10 mouse cellular contexts compared by ENCODE assay signal in genomic region chr9:39603333-39603845, GRCm38 (mm10). TPM values are rescaled to one million over a fixed set of nuclear protein-coding genes. Genes with fewer than 3 reads are reported as not detected.
DNase-seq lines count a peak whose midpoint lies in the region; ATAC-seq lines count a peak whose summit lies in the region.
"Had no signal": no experiment of that assay in that cellular context is flagged by ENCODE, and none has a peak within 500 bp of the region (broad histone marks: within the 10 kb centered on the region; RNA-seq: fewer than 3 reads in every experiment).

No protein-coding gene starts in this region.

- no peak for DNase-seq in heart, postnatal 25 days (ENCODE audit: low spot score)
- DNase-seq in R1 (ENCODE audit: low read depth, low spot score), result peak; percentile 13
- DNase-seq in forebrain, embryonic 10.5 days (ENCODE audit: extremely low spot score, low spot score), result peak; percentile 29
- no peak for DNase-seq in spleen, postnatal 14 days (ENCODE audit: low spot score in 2 of 2)
- no peak for DNase-seq in urinary bladder, postnatal 10 days (ENCODE audit: low spot score)

- WGBS in heart, embryonic 12.5 days, result 1% methylated on average over 9 of the region's 9 CpGs
- WGBS in forebrain, embryonic 10.5 days, result 0% methylated on average over 9 of the region's 9 CpGs
- under 1% methylated on average over 9 of the region's 9 CpGs for WGBS in intestine, embryonic 15.5 days
- 0% methylated on average over 9 of the region's 9 CpGs for WGBS in neural tube, embryonic 12.5 days

- no peaks in the 10 kb centered on the region for H3K9me3 ChIP-seq in heart, embryonic 12.5 days (replicated peaks)
- H3K9me3 ChIP-seq in forebrain, embryonic 10.5 days, result no peaks in the 10 kb centered on the region
- H3K9me3 ChIP-seq in intestine, embryonic 15.5 days, result no peaks in the 10 kb centered on the region
- no peaks in the 10 kb centered on the region for H3K9me3 ChIP-seq in neural tube, embryonic 12.5 days

- intact Hi-C loops in heart, postnatal 25 days (cut with DNase I), result no loop called here

- H3K27ac ChIP-seq in heart, embryonic 12.5 days (ENCODE audit: poor library complexity, severe bottlenecking), result no peak overlapping the region
- no peak overlapping the region for H3K27ac ChIP-seq in forebrain, embryonic 10.5 days
- H3K27ac ChIP-seq in intestine, embryonic 15.5 days, result no peak overlapping the region
- H3K27ac ChIP-seq in neural tube, embryonic 12.5 days, result no peak overlapping the region

- peak overlapping the region; percentile 53 for H3K4me3 ChIP-seq in heart, embryonic 12.5 days
- peak overlapping the region; percentile 54 for H3K4me3 ChIP-seq in forebrain, embryonic 10.5 days
- H3K4me3 ChIP-seq in intestine, embryonic 15.5 days (replicated peaks), result peak overlapping the region; percentile 32
- H3K4me3 ChIP-seq in neural tube, embryonic 12.5 days, result peak overlapping the region; percentile 30

- H3K36me3 ChIP-seq in heart, embryonic 12.5 days, result no peaks in the 10 kb centered on the region
- no peaks in the 10 kb centered on the region for H3K36me3 ChIP-seq in forebrain, embryonic 10.5 days (replicated peaks)
- no peaks in the 10 kb centered on the region for H3K36me3 ChIP-seq in intestine, embryonic 15.5 days
- no peaks in the 10 kb centered on the region for H3K36me3 ChIP-seq in neural tube, embryonic 12.5 days

- no peaks in the 10 kb centered on the region for H3K4me1 ChIP-seq in heart, embryonic 12.5 days (replicated peaks)
- peaks cover 19% of the 10 kb centered on the region for H3K4me1 ChIP-seq in forebrain, embryonic 10.5 days
- no peaks in the 10 kb centered on the region for H3K4me1 ChIP-seq in intestine, embryonic 15.5 days (replicated peaks)
- peaks cover 11% of the 10 kb centered on the region; the same call in 1 of the 2 replicates for H3K4me1 ChIP-seq in neural tube, embryonic 12.5 days

- H3K4me2 ChIP-seq in heart, embryonic 12.5 days, result peak overlapping the region; percentile 79
- peak overlapping the region; percentile 77 for H3K4me2 ChIP-seq in intestine, embryonic 15.5 days (replicated peaks)
- H3K4me2 ChIP-seq in neural tube, embryonic 12.5 days (replicated peaks), result peak overlapping the region; percentile 72

- H3K27me3 ChIP-seq in heart, embryonic 12.5 days (replicated peaks), result no peaks in the 10 kb centered on the region
- peaks cover 14% of the 10 kb centered on the region for H3K27me3 ChIP-seq in forebrain, embryonic 10.5 days (ENCODE audit: poor library complexity, severe bottlenecking)
- no peaks in the 10 kb centered on the region for H3K27me3 ChIP-seq in intestine, embryonic 15.5 days (replicated peaks)
- no peaks in the 10 kb centered on the region for H3K27me3 ChIP-seq in neural tube, embryonic 12.5 days (replicated peaks)

- peak; percentile 83; the same call in 1 of the 2 replicates for ATAC-seq in heart, embryonic 12.5 days (ENCODE audit: insufficient number of reproducible peaks, low FRiP score)
- ATAC-seq in intestine, embryonic 15.5 days, result peak; percentile 88
- ATAC-seq in neural tube, embryonic 12.5 days (ENCODE audit: low FRiP score, low read depth), result peak; percentile 67

- H3K9ac ChIP-seq in heart, embryonic 12.5 days, result peak overlapping the region; percentile 57
- no peak overlapping the region for H3K9ac ChIP-seq in intestine, embryonic 15.5 days
- 0 out of 2 replicates have a peak overlapping the region, but pooled peaks have one; percentile 33 for H3K9ac ChIP-seq in neural tube, embryonic 12.5 days

RNA-seq across cellular contexts. Expression of gene AW551984, which starts 0.8 kb away (rescaled TPM):
- 11.0 and 11.4 TPM in 2 replicates for polyA plus RNA-seq in heart, embryonic 12.5 days (2016; fragmentation: Nextera tagmentation; extraction: Ambion mirVana)
- total RNA-seq in heart, postnatal 25 days (2021), result under 1 TPM; 0.36 to 0.78 TPM
- 4.0 and 4.2 TPM in 2 replicates for polyA plus RNA-seq in forebrain, embryonic 10.5 days (2016; fragmentation: Nextera tagmentation; extraction: Ambion mirVana)
- 18.3 and 20.1 TPM in 2 replicates for polyA plus RNA-seq in intestine, embryonic 15.5 days (2015; fragmentation: Nextera tagmentation; extraction: Ambion mirVana)
- polyA plus RNA-seq in neural tube, embryonic 12.5 days (2016; fragmentation: Nextera tagmentation; extraction: Ambion mirVana), result 26.1 and 26.5 TPM in 2 replicates
- total RNA-seq: hematopoietic stem cell, adult 5-6 weeks; MEL had no signal

RNA-seq across cellular contexts. Expression of gene Olfr148, which starts 7.1 kb away (rescaled TPM):
- polyA plus RNA-seq in heart, embryonic 12.5 days (2016; fragmentation: Nextera tagmentation; extraction: Ambion mirVana), result not detected in 2 replicates
- total RNA-seq in heart, postnatal 25 days (2021), result not detected
- polyA plus RNA-seq in forebrain, embryonic 10.5 days (2016; fragmentation: Nextera tagmentation; extraction: Ambion mirVana), result not detected in 2 replicates
- not detected in 2 replicates for polyA plus RNA-seq in intestine, embryonic 15.5 days (2015; fragmentation: Nextera tagmentation; extraction: Ambion mirVana)
- polyA plus RNA-seq in neural tube, embryonic 12.5 days (2016; fragmentation: Nextera tagmentation; extraction: Ambion mirVana), result not detected in 2 replicates
- total RNA-seq: hematopoietic stem cell, adult 5-6 weeks; MEL had no signal

RNA-seq across cellular contexts. Expression of gene Olfr960, which starts 17.8 kb away (rescaled TPM):
- polyA plus RNA-seq in heart, embryonic 12.5 days (2016; fragmentation: Nextera tagmentation; extraction: Ambion mirVana), result not detected in 2 replicates
- not detected for total RNA-seq in heart, postnatal 25 days (2021)
- not detected in 2 replicates for polyA plus RNA-seq in forebrain, embryonic 10.5 days (2016; fragmentation: Nextera tagmentation; extraction: Ambion mirVana)
- polyA plus RNA-seq in intestine, embryonic 15.5 days (2015; fragmentation: Nextera tagmentation; extraction: Ambion mirVana), result not detected in 2 replicates
- polyA plus RNA-seq in neural tube, embryonic 12.5 days (2016; fragmentation: Nextera tagmentation; extraction: Ambion mirVana), result not detected in 2 replicates
- total RNA-seq: hematopoietic stem cell, adult 5-6 weeks; MEL had no signal

RNA-seq across cellular contexts. Expression of gene Olfr959, which starts 28.0 kb away (rescaled TPM):
- polyA plus RNA-seq in heart, embryonic 12.5 days (2016; fragmentation: Nextera tagmentation; extraction: Ambion mirVana), result not detected in 2 replicates
- total RNA-seq in heart, postnatal 25 days (2021), result not detected
- polyA plus RNA-seq in forebrain, embryonic 10.5 days (2016; fragmentation: Nextera tagmentation; extraction: Ambion mirVana), result not detected in 2 replicates
- polyA plus RNA-seq in intestine, embryonic 15.5 days (2015; fragmentation: Nextera tagmentation; extraction: Ambion mirVana), result not detected in 2 replicates
- polyA plus RNA-seq in neural tube, embryonic 12.5 days (2016; fragmentation: Nextera tagmentation; extraction: Ambion mirVana), result not detected in 2 replicates
- total RNA-seq: hematopoietic stem cell, adult 5-6 weeks; MEL had no signal

RNA-seq across cellular contexts. Expression of gene Olfr961, which starts 41.5 kb away (rescaled TPM):
- polyA plus RNA-seq in heart, embryonic 12.5 days (2016; fragmentation: Nextera tagmentation; extraction: Ambion mirVana), result not detected in 2 replicates
- total RNA-seq in heart, postnatal 25 days (2021), result not detected
- not detected in 2 replicates for polyA plus RNA-seq in forebrain, embryonic 10.5 days (2016; fragmentation: Nextera tagmentation; extraction: Ambion mirVana)
- polyA plus RNA-seq in intestine, embryonic 15.5 days (2015; fragmentation: Nextera tagmentation; extraction: Ambion mirVana), result not detected in 2 replicates
- not detected in 2 replicates for polyA plus RNA-seq in neural tube, embryonic 12.5 days (2016; fragmentation: Nextera tagmentation; extraction: Ambion mirVana)
- total RNA-seq: hematopoietic stem cell, adult 5-6 weeks; MEL had no signal

Comparison
In these comparisons a context has a peak if more than half of its experiments do, and no peak if none do; other contexts are left out.
1. DNase-seq: peak in R1 (single experiment) and forebrain, embryonic 10.5 days (single experiment); none in heart, postnatal 25 days (single experiment), spleen, postnatal 14 days (0 of 2) and urinary bladder, postnatal 10 days (single experiment).
2. Peak in every context shown above with its lines, with median percentiles within 50 percentile points of each other: ATAC-seq, H3K4me2 ChIP-seq and H3K4me3 ChIP-seq.